Mouse (Mus musculus) kidney, embryonic 14.5 days (tissue): ENCODE measurements at regions not wholly inside any gene's neighbourhood (a gene's known extent, or its start where the extent isn't known, plus 50 kb on each side); places are given as distances from the start of the nearest gene placed in this dataset.

ENCODE experiments used
- ATAC-seq: fragments of 200-750 bp; cut with Nextera tagmentation; 2 replicates; pipeline ENCODE4 v1.8.0; 2017; ENCODE audit warnings: moderate number of reproducible peaks, mild to moderate bottlenecking, moderate TSS enrichment, moderate library complexity; ENCODE audit not compliant: low FRiP score, low TSS enrichment
- H3K27ac ChIP-seq: fragments of 300-500 bp; sonication (generic); 2 replicates; pipeline ENCODE4 v1.5.1; 2014; ENCODE audit warnings: low read depth, mild to moderate bottlenecking, low read length, moderate library complexity, mixed read lengths
- H3K27me3 ChIP-seq: fragments of 300-500 bp; sonication (generic); 2 replicates; pipeline ENCODE4 v1.6.1; 2014; ENCODE audit warnings: mild to moderate bottlenecking, low read length; ENCODE audit not compliant: control insufficient read depth, insufficient read depth
- H3K36me3 ChIP-seq: fragments of 300-500 bp; sonication (generic); 2 replicates; pipeline ENCODE4 v1.6.1; 2014; ENCODE audit warnings: low read length, mixed read lengths; ENCODE audit not compliant: control insufficient read depth, insufficient read depth
- H3K4me1 ChIP-seq: fragments of 300-500 bp; sonication (generic); 2 replicates; pipeline ENCODE4 v1.6.1; 2014; ENCODE audit warnings: low read length, mixed read lengths; ENCODE audit not compliant: control insufficient read depth, insufficient read depth
- H3K4me2 ChIP-seq: fragments of 300-500 bp; sonication (generic); replicated peaks from 2 replicates; pipeline ENCODE4 v1.6.1; 2014; ENCODE audit warnings: low read depth, mild to moderate bottlenecking, low read length
- H3K4me3 ChIP-seq: fragments of 300-500 bp; sonication (generic); 2 replicates; pipeline ENCODE4 v1.5.1; 2014; ENCODE audit warnings: mild to moderate bottlenecking, low read length
- H3K9ac ChIP-seq: fragments of 300-500 bp; sonication (generic); 2 replicates; pipeline ENCODE4 v1.6.1; 2014; ENCODE audit warnings: low read depth, mild to moderate bottlenecking, low read length, moderate library complexity
- H3K9me3 ChIP-seq: fragments of 300-500 bp; sonication (generic); 2 replicates; pipeline ENCODE4 v1.6.1; 2016; ENCODE audit warnings: low read length; ENCODE audit not compliant: control insufficient read depth
- WGBS: fragments of 180-500 bp; shearing (Covaris S2); extraction: QIAGEN DNeasy Blood & Tissue Kit; methylation state at CpG from one replicate; pipeline ENCODE4 v1.1.7; 2014; 5-methylcytosine and 5-hydroxymethylcytosine counted together

GRCm38 (mm10) chr11:90128865-90129415, 58.5 kb upstream of the Gm45716 start:
- H3K36me3 ChIP-seq = no peaks in the 10 kb centered on the region
- H3K27ac ChIP-seq = no peak overlapping the region
- H3K9ac ChIP-seq = no peak overlapping the region
- H3K4me1 ChIP-seq = 0 out of 2 replicates have a peak, but pooled peaks cover 4% of the 10 kb centered on the region
- WGBS = 82% methylated on average over 7 of the region's 7 CpGs
- H3K4me2 ChIP-seq = no peak overlapping the region
- H3K27me3 ChIP-seq = no peaks in the 10 kb centered on the region
- no peak overlapping the region for H3K4me3 ChIP-seq
- ATAC-seq = no peak
- no peaks in the 10 kb centered on the region for H3K9me3 ChIP-seq

- Histone ChIP-seq H3K4me3 (no peak overlapping the region), H3K9ac (no peak overlapping the region), H3K27ac (no peak overlapping the region), H3K36me3 (no peaks in the 10 kb centered on the region), H3K9me3 (no peaks in the 10 kb centered on the region), H3K27me3 (no peaks in the 10 kb centered on the region), H3K4me1 (0 out of 2 replicates have a peak, but pooled peaks cover 4% of the 10 kb centered on the region), H3K4me2 (0 out of 2 replicates have a peak overlapping the region, but pooled peaks have one; percentile 11)
- 30% methylated on average over 12 of the region's 12 CpGs for WGBS
- ATAC-seq = no peak
These were observed 57.5 kb upstream of the Gm45716 start for GRCm38 (mm10) chr11:90129793-90130624.

GRCm38 (mm10) chr11:90130635-90131034, 56.8 kb upstream of the Gm45716 start:
- no peaks in the 10 kb centered on the region for H3K27me3 ChIP-seq
- H3K4me3 ChIP-seq = no peak overlapping the region
- ATAC-seq = no peak
- H3K9me3 ChIP-seq = 0 out of 2 replicates have a peak, but pooled peaks cover under 1% of the 10 kb centered on the region
- no peak overlapping the region for H3K9ac ChIP-seq
- 63% methylated on average over 1 of the region's 1 CpGs for WGBS
- H3K27ac ChIP-seq = no peak overlapping the region
- H3K36me3 ChIP-seq = no peaks in the 10 kb centered on the region
- H3K4me2 ChIP-seq = no peak overlapping the region
- 0 out of 2 replicates have a peak, but pooled peaks cover 4% of the 10 kb centered on the region for H3K4me1 ChIP-seq

- Histone ChIP-seq H3K4me3 (no peak overlapping the region), H3K9ac (no peak overlapping the region), H3K4me2 (no peak overlapping the region), H3K9me3 (0 out of 2 replicates have a peak, but pooled peaks cover 2% of the 10 kb centered on the region), H3K27ac (no peak overlapping the region), H3K4me1 (0 out of 2 replicates have a peak, but pooled peaks cover 4% of the 10 kb centered on the region), H3K27me3 (no peaks in the 10 kb centered on the region), H3K36me3 (no peaks in the 10 kb centered on the region)
- ATAC-seq = no peak
- 83% methylated on average over 5 of the region's 5 CpGs for WGBS
These were observed 54.9 kb upstream of the Gm45716 start for GRCm38 (mm10) chr11:90132579-90132978.

- Histone ChIP-seq H3K27ac (no peak overlapping the region), H3K4me1 (no peaks in the 10 kb centered on the region), H3K9ac (no peak overlapping the region), H3K9me3 (0 out of 2 replicates have a peak, but pooled peaks cover 2% of the 10 kb centered on the region), H3K4me3 (no peak overlapping the region), H3K27me3 (no peaks in the 10 kb centered on the region), H3K4me2 (no peak overlapping the region), H3K36me3 (no peaks in the 10 kb centered on the region)
- ATAC-seq = no peak
- WGBS = 86% methylated on average over 7 of the region's 7 CpGs
These were observed 51.2 kb upstream of the Gm45716 start for GRCm38 (mm10) chr11:90136307-90136706.
